Mouse (Mus musculus) layer of hippocampus, adult 9-11 months (tissue): ENCODE data around the gene Chd6.

Experiments used
- DNase-seq: peaks from one replicate; pipeline ENCODE4 v3.0.0; 2022

Gene Chd6

GRCm38 (mm10) chr2:160921285-160921684 is 187.6 kb downstream of the Chd6 start:
- no peak for DNase-seq

GRCm38 (mm10) chr2:160918930-160919215 is 190.0 kb downstream of the Chd6 start:
- no peak for DNase-seq

GRCm38 (mm10) chr2:160918154-160918929 is 190.5 kb downstream of the Chd6 start:
- no peak for DNase-seq

- DNase-seq: peak; percentile 26
Measured at GRCm38 (mm10) chr2:160917313-160917712, 191.6 kb downstream of the Chd6 start.

GRCm38 (mm10) chr2:160916714-160917113 is 192.2 kb downstream of the Chd6 start:
- no peak for DNase-seq

- DNase-seq: no peak
Measured at GRCm38 (mm10) chr2:160915821-160916610, 192.9 kb downstream of the Chd6 start.

GRCm38 (mm10) chr2:160914656-160915055 is 194.2 kb downstream of the Chd6 start:
- DNase-seq: no peak

GRCm38 (mm10) chr2:160912231-160912671 is 196.6 kb downstream of the Chd6 start, which contains the start of gene Emilin3:
Emilin3 (minus strand) TSS chr2:160912328.
- no peak for DNase-seq

- DNase-seq: no peak
Measured at GRCm38 (mm10) chr2:160911558-160912201, 197.2 kb downstream of the Chd6 start.

GRCm38 (mm10) chr2:160910633-160911032 is 198.2 kb downstream of the Chd6 start:
- DNase-seq: no peak

- no peak for DNase-seq
Measured at GRCm38 (mm10) chr2:160908607-160909006, 200.3 kb downstream of the Chd6 start.

GRCm38 (mm10) chr2:160906101-160906500 is 202.8 kb downstream of the Chd6 start:
- no peak for DNase-seq

- DNase-seq: no peak
Measured at GRCm38 (mm10) chr2:160905301-160905700, 203.6 kb downstream of the Chd6 start.

GRCm38 (mm10) chr2:160901656-160902412 is 207.0 kb downstream of the Chd6 start:
- no peak for DNase-seq
